Mouse (Mus musculus): ENCODE data around the gene Rag2. TPM values are rescaled to one million over a fixed set of nuclear protein-coding genes. Genes with fewer than 3 reads are reported as not detected.

Gene Rag2
- total RNA-seq, 2 experiments from 2014 or later: 0.83 to 1.7 TPM

- ATAC-seq (replicated peaks; ENCODE audit: poor library complexity): no peak
Measured at GRCm38 (mm10) chr2:101679164-101679784, 54.8 kb downstream of the Rag2 start.

Other genes starting within 250 kb of the Rag2 start
- 0.02 and 0.07 TPM in 2 replicates for gene Rag1, start 24.8 kb downstream of the Rag2 start, total RNA-seq (2015)
- gene Rag1, start 24.8 kb downstream of the Rag2 start, total RNA-seq (2017): 0.07 TPM in 1 of 2 replicates, not detected in the other
- 82.9 and 120 TPM in 2 replicates for gene B230118H07Rik, start 24.8 kb downstream of the Rag2 start, total RNA-seq (2015)
- gene B230118H07Rik, start 24.8 kb downstream of the Rag2 start, total RNA-seq (2017): 106 and 118 TPM in 2 replicates
- 24.5 and 27.1 TPM in 2 replicates for gene Traf6, start 53.7 kb downstream of the Rag2 start, total RNA-seq (2015)
- gene Traf6, start 53.7 kb downstream of the Rag2 start, total RNA-seq (2017): 14.0 and 14.1 TPM in 2 replicates

Measured in megakaryocyte progenitor cell, adult 5-6 weeks (primary cell).